In the genomic region with DNA sequence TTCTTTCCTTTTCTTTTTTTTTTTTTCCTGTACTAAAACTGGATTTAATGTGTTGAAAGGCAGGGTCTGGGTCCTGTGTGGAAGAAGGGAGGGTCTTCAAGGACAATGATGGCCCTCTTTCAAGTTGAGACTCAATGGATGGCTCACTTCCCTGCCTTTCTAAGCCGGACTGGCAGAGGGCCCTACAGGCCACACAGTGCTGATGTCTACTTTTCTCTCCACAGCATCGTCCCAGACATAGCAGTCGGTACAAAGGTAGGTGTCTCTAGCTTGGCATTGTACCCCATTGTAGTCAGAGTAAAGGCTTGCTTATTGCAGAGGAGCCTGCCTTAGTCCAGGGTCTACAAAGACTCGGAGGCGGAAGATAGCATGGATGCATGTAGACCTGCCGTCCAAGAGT, we compare ENCODE assay signal across 9 mouse cellular contexts. TPM values are rescaled to one million over a fixed set of nuclear protein-coding genes. Genes with fewer than 3 reads are reported as not detected.
DNase-seq lines count a peak whose midpoint lies in the region; ATAC-seq and TF ChIP-seq lines count a peak whose summit lies in the region.
"Had no signal": no experiment of that assay in that cellular context is flagged by ENCODE, and none has a peak within 500 bp of the region (broad histone marks: within the 10 kb centered on the region; RNA-seq: fewer than 3 reads in every experiment).

No protein-coding gene starts in this region.

- ATAC-seq in heart, embryonic 12.5 days (ENCODE audit: insufficient number of reproducible peaks, low FRiP score), result no peak
- ATAC-seq in forebrain, embryonic 15.5 days (replicated peaks), result no peak
- no peak for ATAC-seq in liver, embryonic 15.5 days (ENCODE audit: insufficient read depth)
- ATAC-seq in megakaryocyte-erythroid progenitor cell, adult 5-6 weeks (replicated peaks; ENCODE audit: low FRiP score, low TSS enrichment, poor library complexity, severe bottlenecking), result no peak
- no peak for ATAC-seq in megakaryocyte progenitor cell, adult 5-6 weeks (replicated peaks; ENCODE audit: poor library complexity)

- peak overlapping the region; percentile 99 for H3K9ac ChIP-seq in heart, embryonic 12.5 days
- H3K9ac ChIP-seq in ES-Bruce4 (ENCODE audit: low read depth, poor library complexity, severe bottlenecking), result peak overlapping the region; percentile 93
- peak overlapping the region; percentile 98 for H3K9ac ChIP-seq in forebrain, embryonic 15.5 days (replicated peaks)
- peak overlapping the region; percentile 93 for H3K9ac ChIP-seq in liver, embryonic 15.5 days

- TF ChIP-seq CTCF in ES-Bruce4 (IDR thresholded peaks at IDR 0.05; ENCODE audit: low read depth, low read length), result no peak

- TF ChIP-seq POLR2A in ES-Bruce4 (IDR thresholded peaks at IDR 0.05; ENCODE audit: insufficient read depth, low read length), result no peak

- peak overlapping the region; percentile 92 for H3K4me3 ChIP-seq in heart, embryonic 12.5 days
- H3K4me3 ChIP-seq in ES-Bruce4 (ENCODE audit: low read depth, low read length), result peak overlapping the region; percentile 60
- peak overlapping the region; percentile 99 for H3K4me3 ChIP-seq in forebrain, embryonic 15.5 days
- H3K4me3 ChIP-seq in liver, embryonic 15.5 days (replicated peaks), result peak overlapping the region; percentile 97

- no peaks in the 10 kb centered on the region for H3K9me3 ChIP-seq in heart, embryonic 12.5 days (replicated peaks)
- no peaks in the 10 kb centered on the region for H3K9me3 ChIP-seq in ES-Bruce4 (replicated peaks; ENCODE audit: control insufficient read depth, insufficient read depth, low read length, poor library complexity, severe bottlenecking)
- H3K9me3 ChIP-seq in forebrain, embryonic 15.5 days, result no peaks in the 10 kb centered on the region
- no peaks in the 10 kb centered on the region for H3K9me3 ChIP-seq in liver, embryonic 15.5 days (replicated peaks)

- no peaks in the 10 kb centered on the region for H3K27me3 ChIP-seq in heart, embryonic 12.5 days (replicated peaks)
- no peaks in the 10 kb centered on the region for H3K27me3 ChIP-seq in ES-Bruce4 (ENCODE audit: control insufficient read depth, insufficient read depth, low read length, poor library complexity, severe bottlenecking)
- no peaks in the 10 kb centered on the region for H3K27me3 ChIP-seq in forebrain, embryonic 15.5 days
- H3K27me3 ChIP-seq in liver, embryonic 15.5 days, result no peaks in the 10 kb centered on the region

- TF ChIP-seq EP300 in ES-Bruce4 (IDR thresholded peaks at IDR 0.05; ENCODE audit: insufficient read depth, low read depth, low read length), result no peak

- peak overlapping the region; percentile 100 for H3K27ac ChIP-seq in heart, embryonic 12.5 days (ENCODE audit: poor library complexity, severe bottlenecking)
- H3K27ac ChIP-seq in ES-Bruce4 (ENCODE audit: insufficient read depth, low read length), result no peak overlapping the region
- H3K27ac ChIP-seq in forebrain, embryonic 15.5 days (replicated peaks), result peak overlapping the region; percentile 100
- peak overlapping the region; percentile 97 for H3K27ac ChIP-seq in liver, embryonic 15.5 days (replicated peaks)

- DNase-seq in heart, adult 9 months (ENCODE audit: low spot score in 2 of 2), result no peak
- DNase-seq in c-Kit-positive CD71-positive TER-119-positive erythroid progenitor cells, embryonic 14.5 days (ENCODE audit: low spot score), result no peak

- H3K4me1 ChIP-seq in heart, embryonic 12.5 days (replicated peaks), result peaks cover 61% of the 10 kb centered on the region
- H3K4me1 ChIP-seq in ES-Bruce4 (ENCODE audit: control insufficient read depth, insufficient read depth, low read length), result peaks cover 5% of the 10 kb centered on the region
- peaks cover 72% of the 10 kb centered on the region for H3K4me1 ChIP-seq in forebrain, embryonic 15.5 days
- peaks cover 72% of the 10 kb centered on the region for H3K4me1 ChIP-seq in liver, embryonic 15.5 days (replicated peaks)

- H3K36me3 ChIP-seq in heart, embryonic 12.5 days, result peaks cover 46% of the 10 kb centered on the region
- peaks cover 46% of the 10 kb centered on the region for H3K36me3 ChIP-seq in ES-Bruce4 (ENCODE audit: control insufficient read depth, insufficient read depth, low read length, poor library complexity, severe bottlenecking)
- H3K36me3 ChIP-seq in forebrain, embryonic 15.5 days, result peaks cover 26% of the 10 kb centered on the region
- peaks cover 51% of the 10 kb centered on the region for H3K36me3 ChIP-seq in liver, embryonic 15.5 days (replicated peaks)

- 32% methylated on average over 6 of the region's 6 CpGs for WGBS in heart, embryonic 12.5 days
- 31% methylated on average over 6 of the region's 6 CpGs for WGBS in forebrain, embryonic 15.5 days
- 29% methylated on average over 6 of the region's 6 CpGs for WGBS in liver, embryonic 15.5 days (ENCODE audit: insufficient replicate concordance)

- peak overlapping the region; percentile 99 for H3K4me2 ChIP-seq in heart, embryonic 12.5 days
- H3K4me2 ChIP-seq in forebrain, embryonic 15.5 days (replicated peaks), result peak overlapping the region; percentile 91
- H3K4me2 ChIP-seq in liver, embryonic 15.5 days, result peak overlapping the region; percentile 87

RNA-seq across cellular contexts. Expression of a gene that starts 2.1 kb away (rescaled TPM):
- polyA plus RNA-seq in heart, embryonic 12.5 days (2016; fragmentation: Nextera tagmentation; extraction: Ambion mirVana), result 139 and 142 TPM in 2 replicates
- polyA plus RNA-seq in ES-Bruce4 (2011; ENCODE audit: insufficient read depth, insufficient read length, low read depth, missing spikeins), result 628 and 695 TPM in 2 replicates
- polyA plus RNA-seq in forebrain, embryonic 15.5 days (2015; fragmentation: Nextera tagmentation; extraction: Ambion mirVana), result 108 and 120 TPM in 2 replicates
- 120 and 133 TPM in 2 replicates for polyA plus RNA-seq in liver, embryonic 15.5 days (2015; fragmentation: Nextera tagmentation; extraction: Ambion mirVana)
- total RNA-seq in megakaryocyte-erythroid progenitor cell, adult 5-6 weeks (2014; fragmentation: Nextera tagmentation), result 423 and 470 TPM in 2 replicates
- 149 and 201 TPM in 2 replicates for total RNA-seq in megakaryocyte-erythroid progenitor cell, adult 5-6 weeks (2017)
- total RNA-seq in megakaryocyte progenitor cell, adult 5-6 weeks (2015), result 218 and 262 TPM in 2 replicates
- 172 and 187 TPM in 2 replicates for total RNA-seq in megakaryocyte progenitor cell, adult 5-6 weeks (2017)

RNA-seq across cellular contexts. Expression of a gene that starts 18.0 kb away (rescaled TPM):
- 1.8 and 2.0 TPM in 2 replicates for polyA plus RNA-seq in heart, embryonic 12.5 days (2016; fragmentation: Nextera tagmentation; extraction: Ambion mirVana)
- 8.7 and 13.1 TPM in 2 replicates for polyA plus RNA-seq in ES-Bruce4 (2011; ENCODE audit: insufficient read depth, insufficient read length, low read depth, missing spikeins)
- polyA plus RNA-seq in forebrain, embryonic 15.5 days (2015; fragmentation: Nextera tagmentation; extraction: Ambion mirVana), result 13.5 and 15.0 TPM in 2 replicates
- 112 and 131 TPM in 2 replicates for polyA plus RNA-seq in liver, embryonic 15.5 days (2015; fragmentation: Nextera tagmentation; extraction: Ambion mirVana)
- 2.5 and 8.7 TPM in 2 replicates for total RNA-seq in megakaryocyte-erythroid progenitor cell, adult 5-6 weeks (2014; fragmentation: Nextera tagmentation)
- total RNA-seq in megakaryocyte-erythroid progenitor cell, adult 5-6 weeks (2017), result 0.56 and 5.9 TPM in 2 replicates
- 3,382 and 3,510 TPM in 2 replicates for total RNA-seq in megakaryocyte progenitor cell, adult 5-6 weeks (2015)
- 738 and 1,001 TPM in 2 replicates for total RNA-seq in megakaryocyte progenitor cell, adult 5-6 weeks (2017)
- total RNA-seq: heart, adult 18-20 months had no signal

RNA-seq across cellular contexts. Expression of a gene that starts 18.2 kb away (rescaled TPM):
- polyA plus RNA-seq in heart, embryonic 12.5 days (2016; fragmentation: Nextera tagmentation; extraction: Ambion mirVana), result 14.2 and 15.5 TPM in 2 replicates
- polyA plus RNA-seq in ES-Bruce4 (2011; ENCODE audit: insufficient read depth, insufficient read length, low read depth, missing spikeins), result 6.4 and 8.3 TPM in 2 replicates
- 405 and 410 TPM in 2 replicates for polyA plus RNA-seq in forebrain, embryonic 15.5 days (2015; fragmentation: Nextera tagmentation; extraction: Ambion mirVana)
- polyA plus RNA-seq in liver, embryonic 15.5 days (2015; fragmentation: Nextera tagmentation; extraction: Ambion mirVana), result 5.8 and 6.1 TPM in 2 replicates
- total RNA-seq in megakaryocyte-erythroid progenitor cell, adult 5-6 weeks (2014; fragmentation: Nextera tagmentation), result not detected in 2 replicates
- total RNA-seq in megakaryocyte-erythroid progenitor cell, adult 5-6 weeks (2017), result 5.8 and 15.0 TPM in 2 replicates
- total RNA-seq in megakaryocyte progenitor cell, adult 5-6 weeks (2015), result 39.0 and 41.2 TPM in 2 replicates
- total RNA-seq in megakaryocyte progenitor cell, adult 5-6 weeks (2017), result 93.9 and 96.9 TPM in 2 replicates

RNA-seq across cellular contexts. Expression of a gene that starts 29.8 kb away (rescaled TPM):
- polyA plus RNA-seq in heart, embryonic 12.5 days (2016; fragmentation: Nextera tagmentation; extraction: Ambion mirVana), result 0.47 TPM in 1 of 2 replicates, not detected in the other
- polyA plus RNA-seq in ES-Bruce4 (2011; ENCODE audit: insufficient read depth, insufficient read length, low read depth, missing spikeins), result not detected in 2 replicates
- polyA plus RNA-seq in forebrain, embryonic 15.5 days (2015; fragmentation: Nextera tagmentation; extraction: Ambion mirVana), result 0.19 TPM in 1 of 2 replicates, not detected in the other
- polyA plus RNA-seq in liver, embryonic 15.5 days (2015; fragmentation: Nextera tagmentation; extraction: Ambion mirVana), result 211 and 227 TPM in 2 replicates
- total RNA-seq in megakaryocyte-erythroid progenitor cell, adult 5-6 weeks (2014; fragmentation: Nextera tagmentation), result 10.5 TPM in 1 of 2 replicates, not detected in the other
- 0.23 and 1.3 TPM in 2 replicates for total RNA-seq in megakaryocyte-erythroid progenitor cell, adult 5-6 weeks (2017)
- 6,143 and 8,228 TPM in 2 replicates for total RNA-seq in megakaryocyte progenitor cell, adult 5-6 weeks (2015)
- 2,359 and 2,989 TPM in 2 replicates for total RNA-seq in megakaryocyte progenitor cell, adult 5-6 weeks (2017)
- total RNA-seq: heart, adult 18-20 months had no signal

RNA-seq across cellular contexts. Expression of a gene that starts 34.4 kb away (rescaled TPM):
- polyA plus RNA-seq in heart, embryonic 12.5 days (2016; fragmentation: Nextera tagmentation; extraction: Ambion mirVana), result not detected in 2 replicates
- polyA plus RNA-seq in ES-Bruce4 (2011; ENCODE audit: insufficient read depth, insufficient read length, low read depth, missing spikeins), result not detected in 2 replicates
- not detected in 2 replicates for polyA plus RNA-seq in forebrain, embryonic 15.5 days (2015; fragmentation: Nextera tagmentation; extraction: Ambion mirVana)
- polyA plus RNA-seq in liver, embryonic 15.5 days (2015; fragmentation: Nextera tagmentation; extraction: Ambion mirVana), result not detected in 2 replicates
- total RNA-seq in megakaryocyte-erythroid progenitor cell, adult 5-6 weeks (2014; fragmentation: Nextera tagmentation), result not detected in 2 replicates
- not detected in 2 replicates for total RNA-seq in megakaryocyte-erythroid progenitor cell, adult 5-6 weeks (2017)
- total RNA-seq in megakaryocyte progenitor cell, adult 5-6 weeks (2015), result 0.49 and 0.56 TPM in 2 replicates
- total RNA-seq in megakaryocyte progenitor cell, adult 5-6 weeks (2017), result 1.2 TPM in 1 of 2 replicates, not detected in the other

Comparison
In these comparisons a context has a peak if more than half of its experiments do, and no peak if none do; other contexts are left out.
1. RNA of a gene that starts 18.2 kb away (polyA plus RNA-seq): 405 to 410 TPM in forebrain, embryonic 15.5 days; 14.2 to 15.5 TPM in heart, embryonic 12.5 days, 6.4 to 8.3 TPM in ES-Bruce4 and 5.8 to 6.1 TPM in liver, embryonic 15.5 days; every median in the first group is over 10 times any median in the second.
2. Peak in every context shown above with its lines, with median percentiles within 50 percentile points of each other: H3K4me2 ChIP-seq, H3K4me3 ChIP-seq and H3K9ac ChIP-seq.